Mouse (Mus musculus): Measurements from ENCODE around the gene Igf2bp2. TPM values are rescaled to one million over a fixed set of nuclear protein-coding genes. Genes with fewer than 3 reads are reported as not detected.

Gene Igf2bp2
- polyA plus RNA-seq, 1 experiment: 89.0 TPM

DNA sequence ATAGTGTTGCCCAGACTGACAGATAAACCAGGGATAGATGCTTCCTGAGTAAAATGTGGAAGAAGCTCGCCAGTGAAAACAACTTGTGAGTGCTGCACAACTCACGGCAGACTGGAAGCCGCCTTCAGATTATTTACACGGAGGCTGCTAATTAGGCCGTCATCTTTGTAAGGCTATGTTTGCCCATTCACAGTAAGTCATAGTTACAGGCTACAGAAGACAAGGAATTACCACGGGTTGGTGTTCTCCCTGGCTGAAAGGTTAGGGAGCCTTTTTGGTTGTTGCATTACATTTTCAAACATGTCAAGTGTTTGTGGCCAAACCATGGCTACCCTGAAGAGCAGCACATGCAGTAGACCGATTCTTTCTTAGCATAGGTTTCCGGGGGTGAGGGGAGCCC lies 1.3 kb upstream of the Igf2bp2 start:
- Histone ChIP-seq H3K9me3 (replicated peaks; ENCODE audit: control insufficient read depth, insufficient read depth, low read length, poor library complexity, severe bottlenecking) (no peaks in the 10 kb centered on the region), H3K4me1 (ENCODE audit: control insufficient read depth, insufficient read depth, low read length) (no peaks in the 10 kb centered on the region), H3K27ac (ENCODE audit: insufficient read depth, low read length) (no peak overlapping the region), H3K9ac (ENCODE audit: low read depth, poor library complexity, severe bottlenecking) (no peak overlapping the region; the same call in 1 of the 2 replicates), H3K36me3 (ENCODE audit: control insufficient read depth, insufficient read depth, low read length, poor library complexity, severe bottlenecking) (no peaks in the 10 kb centered on the region), H3K4me3 (ENCODE audit: low read depth, low read length) (no peak overlapping the region), H3K27me3 (ENCODE audit: control insufficient read depth, insufficient read depth, low read length, poor library complexity, severe bottlenecking) (peaks cover 14% of the 10 kb centered on the region)
- TF ChIP-seq CTCF (IDR thresholded peaks at IDR 0.05; ENCODE audit: low read depth, low read length) (no peak), EP300 (IDR thresholded peaks at IDR 0.05; ENCODE audit: insufficient read depth, low read depth, low read length) (no peak), POLR2A (IDR thresholded peaks at IDR 0.05; ENCODE audit: insufficient read depth, low read length) (no peak)

- no peak for TF ChIP-seq POLR2A (IDR thresholded peaks at IDR 0.05; ENCODE audit: insufficient read depth, low read length)
- TF ChIP-seq EP300 (IDR thresholded peaks at IDR 0.05; ENCODE audit: insufficient read depth, low read depth, low read length): no peak
- TF ChIP-seq CTCF (IDR thresholded peaks at IDR 0.05; ENCODE audit: low read depth, low read length): no peak
- Histone ChIP-seq H3K4me1 (ENCODE audit: control insufficient read depth, insufficient read depth, low read length) (no peaks in the 10 kb centered on the region), H3K4me3 (ENCODE audit: low read depth, low read length) (peak overlapping the region; percentile 86), H3K9ac (ENCODE audit: low read depth, poor library complexity, severe bottlenecking) (peak overlapping the region; percentile 65), H3K36me3 (ENCODE audit: control insufficient read depth, insufficient read depth, low read length, poor library complexity, severe bottlenecking) (no peaks in the 10 kb centered on the region), H3K27ac (ENCODE audit: insufficient read depth, low read length) (no peak overlapping the region), H3K27me3 (ENCODE audit: control insufficient read depth, insufficient read depth, low read length, poor library complexity, severe bottlenecking) (peaks cover 14% of the 10 kb centered on the region), H3K9me3 (replicated peaks; ENCODE audit: control insufficient read depth, insufficient read depth, low read length, poor library complexity, severe bottlenecking) (no peaks in the 10 kb centered on the region)
Measured at GRCm38 (mm10) chr16:22163456-22163851, 355 bp upstream of the Igf2bp2 start.

DNA sequence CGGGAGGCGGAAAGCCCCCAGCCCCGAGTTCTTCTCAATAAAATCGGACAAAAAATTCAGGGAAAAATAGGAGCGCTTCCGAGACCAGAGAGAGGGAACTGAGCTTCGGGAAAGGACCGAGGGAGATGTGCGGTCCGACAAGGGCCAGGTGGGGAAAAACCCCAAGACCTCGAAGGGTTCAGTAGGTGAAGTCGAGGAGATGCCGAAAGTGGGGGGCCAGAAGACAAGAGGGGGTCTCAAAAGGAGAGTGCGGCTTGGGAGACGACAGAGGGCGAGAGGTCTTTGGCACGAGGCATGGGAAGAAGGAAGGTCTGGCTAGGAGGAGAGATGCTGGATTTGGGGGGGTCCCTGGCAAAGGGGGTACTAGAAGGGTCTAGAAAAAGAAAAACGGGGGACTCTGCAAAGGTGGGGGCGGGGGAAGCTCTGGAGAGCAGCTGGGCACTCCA lies 1.0 kb downstream of the Igf2bp2 start:
- no peaks in the 10 kb centered on the region for H3K36me3 ChIP-seq (ENCODE audit: control insufficient read depth, insufficient read depth, low read length, poor library complexity, severe bottlenecking)
- no peaks in the 10 kb centered on the region for H3K4me1 ChIP-seq (ENCODE audit: control insufficient read depth, insufficient read depth, low read length)
- no peaks in the 10 kb centered on the region for H3K9me3 ChIP-seq (replicated peaks; ENCODE audit: control insufficient read depth, insufficient read depth, low read length, poor library complexity, severe bottlenecking)
- peaks cover 14% of the 10 kb centered on the region for H3K27me3 ChIP-seq (ENCODE audit: control insufficient read depth, insufficient read depth, low read length, poor library complexity, severe bottlenecking)
- H3K9ac ChIP-seq (ENCODE audit: low read depth, poor library complexity, severe bottlenecking): peak overlapping the region; percentile 65
- no peak for TF ChIP-seq EP300 (IDR thresholded peaks at IDR 0.05; ENCODE audit: insufficient read depth, low read depth, low read length)
- no peak for TF ChIP-seq POLR2A (IDR thresholded peaks at IDR 0.05; ENCODE audit: insufficient read depth, low read length)
- TF ChIP-seq CTCF (IDR thresholded peaks at IDR 0.05; ENCODE audit: low read depth, low read length): no peak
- H3K27ac ChIP-seq (ENCODE audit: insufficient read depth, low read length): no peak overlapping the region
- peak overlapping the region; percentile 72 for H3K4me3 ChIP-seq (ENCODE audit: low read depth, low read length)

DNA sequence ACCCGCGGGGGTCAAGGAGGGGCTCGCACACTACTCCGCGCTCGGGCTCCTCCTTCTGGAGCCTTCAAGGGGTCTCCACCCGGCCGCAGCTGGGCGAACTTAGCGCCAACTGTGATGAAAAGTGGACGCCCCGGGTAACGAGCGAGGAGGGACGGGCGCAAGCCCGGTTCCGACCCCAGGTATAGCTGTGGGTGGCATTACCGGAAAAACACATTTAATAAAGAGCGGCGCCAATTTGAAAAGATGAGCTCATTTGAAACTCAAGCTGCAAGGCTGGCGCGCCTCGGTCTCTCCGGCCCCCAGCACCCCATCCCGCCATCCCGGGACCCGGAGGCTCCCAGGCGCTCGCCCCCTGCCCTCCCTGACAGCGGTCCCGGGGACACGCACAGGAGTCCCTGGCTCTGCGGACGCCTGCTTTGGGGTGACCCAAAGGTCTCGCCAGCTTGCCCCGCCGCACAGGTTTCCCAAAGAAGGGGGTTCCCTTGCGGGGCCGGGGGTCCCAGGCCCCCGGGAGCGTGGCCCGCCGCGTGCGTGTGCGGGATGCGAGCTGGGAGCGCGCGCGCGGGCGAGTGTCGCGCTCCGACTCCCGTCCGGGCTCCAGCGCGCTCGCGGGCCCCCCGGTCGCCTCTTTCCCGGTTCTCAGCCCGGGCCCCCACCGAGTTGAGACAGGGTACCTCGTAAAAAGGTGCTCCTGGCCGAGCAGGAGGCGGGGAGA lies 1.6 kb downstream of the Igf2bp2 start:
- Histone ChIP-seq H3K9ac (ENCODE audit: low read depth, poor library complexity, severe bottlenecking) (peak overlapping the region; percentile 65), H3K27ac (ENCODE audit: insufficient read depth, low read length) (no peak overlapping the region), H3K36me3 (ENCODE audit: control insufficient read depth, insufficient read depth, low read length, poor library complexity, severe bottlenecking) (no peaks in the 10 kb centered on the region), H3K4me3 (ENCODE audit: low read depth, low read length) (peak overlapping the region; percentile 72), H3K27me3 (ENCODE audit: control insufficient read depth, insufficient read depth, low read length, poor library complexity, severe bottlenecking) (peaks cover 14% of the 10 kb centered on the region), H3K9me3 (replicated peaks; ENCODE audit: control insufficient read depth, insufficient read depth, low read length, poor library complexity, severe bottlenecking) (no peaks in the 10 kb centered on the region), H3K4me1 (ENCODE audit: control insufficient read depth, insufficient read depth, low read length) (no peaks in the 10 kb centered on the region)
- TF ChIP-seq EP300 (IDR thresholded peaks at IDR 0.05; ENCODE audit: insufficient read depth, low read depth, low read length) (no peak), POLR2A (IDR thresholded peaks at IDR 0.05; ENCODE audit: insufficient read depth, low read length) (no peak), CTCF (IDR thresholded peaks at IDR 0.05; ENCODE audit: low read depth, low read length) (no peak)

GRCm38 (mm10) chr16:22160386-22161145 lies 2.5 kb downstream of the Igf2bp2 start:
- H3K27ac ChIP-seq (ENCODE audit: insufficient read depth, low read length): no peak overlapping the region
- no peak overlapping the region for H3K4me3 ChIP-seq (ENCODE audit: low read depth, low read length)
- no peaks in the 10 kb centered on the region for H3K9me3 ChIP-seq (replicated peaks; ENCODE audit: control insufficient read depth, insufficient read depth, low read length, poor library complexity, severe bottlenecking)
- no peaks in the 10 kb centered on the region for H3K4me1 ChIP-seq (ENCODE audit: control insufficient read depth, insufficient read depth, low read length)
- peaks cover 14% of the 10 kb centered on the region for H3K27me3 ChIP-seq (ENCODE audit: control insufficient read depth, insufficient read depth, low read length, poor library complexity, severe bottlenecking)
- TF ChIP-seq EP300 (IDR thresholded peaks at IDR 0.05; ENCODE audit: insufficient read depth, low read depth, low read length) (no peak), POLR2A (IDR thresholded peaks at IDR 0.05; ENCODE audit: insufficient read depth, low read length) (no peak), CTCF (IDR thresholded peaks at IDR 0.05; ENCODE audit: low read depth, low read length) (no peak)
- H3K9ac ChIP-seq (ENCODE audit: low read depth, poor library complexity, severe bottlenecking): no peak overlapping the region
- no peaks in the 10 kb centered on the region for H3K36me3 ChIP-seq (ENCODE audit: control insufficient read depth, insufficient read depth, low read length, poor library complexity, severe bottlenecking)

Data from ES-Bruce4 (cell line).